Mouse (Mus musculus): ENCODE data around the gene Ppdpf. TPM values are rescaled to one million over a fixed set of nuclear protein-coding genes. Genes with fewer than 3 reads are reported as not detected.

Ppdpf gene
- polyA plus RNA-seq, 1 experiment, result 46.1 TPM

GRCm38 (mm10) chr2:181212389-181213020, 25.5 kb downstream of the Ppdpf start:
- H3K4me3 ChIP-seq (ENCODE audit: insufficient read depth, low read length), result peak overlapping the region; percentile 12
- no peaks in the 10 kb centered on the region for H3K4me1 ChIP-seq (ENCODE audit: control insufficient read depth, insufficient read depth, low read length)
- H3K27ac ChIP-seq (ENCODE audit: insufficient read depth, low read depth, low read length), result no peak overlapping the region
- TF ChIP-seq POLR2A (IDR thresholded peaks at IDR 0.05; ENCODE audit: borderline replicate concordance, low read depth, low read length) (no peak), CTCF (IDR thresholded peaks at IDR 0.05; ENCODE audit: low read depth, low read length) (no peak)

DNA sequence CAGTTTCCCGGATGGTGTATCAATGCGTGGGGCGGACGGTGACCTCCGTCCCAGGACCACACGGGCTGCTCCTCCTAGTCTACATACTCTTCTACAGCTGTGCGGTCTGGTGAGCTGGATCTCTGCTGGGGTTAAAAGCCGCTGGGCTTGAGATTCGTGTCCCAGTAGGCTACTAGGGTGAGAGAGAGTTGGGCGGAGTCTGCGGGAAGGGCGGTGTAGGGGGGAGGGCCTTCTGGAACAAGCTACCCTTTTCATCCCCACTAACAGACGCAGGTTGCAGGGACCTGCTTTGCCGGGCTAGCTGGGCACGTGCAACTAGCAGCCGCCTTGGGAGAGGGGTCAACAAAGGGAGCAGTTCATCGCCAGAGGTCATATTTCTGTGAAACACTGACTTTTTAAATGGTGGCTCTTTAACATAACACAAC, 26.0 kb downstream of the Ppdpf start, which contains the start of gene Srms:
Gene Srms, minus strand, starts transcription at position 165 of the 425 bp plus-strand sequence.
- Histone ChIP-seq H3K27ac (ENCODE audit: insufficient read depth, low read depth, low read length) (no peak within 1 kb of the TSS), H3K4me3 (ENCODE audit: insufficient read depth, low read length) (peak within 1 kb of the TSS; percentile 12), H3K4me1 (ENCODE audit: control insufficient read depth, insufficient read depth, low read length) (no peaks in the 10 kb centered on the region)
- TF ChIP-seq CTCF (IDR thresholded peaks at IDR 0.05; ENCODE audit: low read depth, low read length) (no peak), POLR2A (IDR thresholded peaks at IDR 0.05; ENCODE audit: borderline replicate concordance, low read depth, low read length) (no peak)

DNA sequence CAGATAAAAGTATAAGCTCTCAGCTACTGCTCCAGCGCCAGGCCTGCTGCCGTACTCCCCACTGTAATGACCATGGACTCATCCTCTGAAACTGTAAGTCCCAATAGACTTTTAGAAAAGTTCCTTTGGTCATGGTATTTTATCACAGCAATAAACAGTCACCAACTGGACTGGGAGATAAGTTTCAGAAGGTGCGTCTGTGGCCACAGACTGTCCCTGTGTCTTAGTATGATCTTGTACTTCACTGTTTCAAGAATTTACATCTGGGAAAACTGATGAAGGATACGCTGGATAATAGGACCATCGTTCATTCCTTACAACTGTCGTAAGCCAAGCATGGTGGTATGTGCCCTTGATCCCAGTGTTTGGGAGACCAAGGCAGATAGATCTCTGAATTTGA, 29.0 kb downstream of the Ppdpf start:
- Histone ChIP-seq H3K27ac (ENCODE audit: insufficient read depth, low read depth, low read length) (no peak overlapping the region), H3K4me3 (ENCODE audit: insufficient read depth, low read length) (no peak overlapping the region), H3K4me1 (ENCODE audit: control insufficient read depth, insufficient read depth, low read length) (peaks cover 8% of the 10 kb centered on the region)
- TF ChIP-seq CTCF (IDR thresholded peaks at IDR 0.05; ENCODE audit: low read depth, low read length) (no peak), POLR2A (IDR thresholded peaks at IDR 0.05; ENCODE audit: borderline replicate concordance, low read depth, low read length) (no peak)

DNA sequence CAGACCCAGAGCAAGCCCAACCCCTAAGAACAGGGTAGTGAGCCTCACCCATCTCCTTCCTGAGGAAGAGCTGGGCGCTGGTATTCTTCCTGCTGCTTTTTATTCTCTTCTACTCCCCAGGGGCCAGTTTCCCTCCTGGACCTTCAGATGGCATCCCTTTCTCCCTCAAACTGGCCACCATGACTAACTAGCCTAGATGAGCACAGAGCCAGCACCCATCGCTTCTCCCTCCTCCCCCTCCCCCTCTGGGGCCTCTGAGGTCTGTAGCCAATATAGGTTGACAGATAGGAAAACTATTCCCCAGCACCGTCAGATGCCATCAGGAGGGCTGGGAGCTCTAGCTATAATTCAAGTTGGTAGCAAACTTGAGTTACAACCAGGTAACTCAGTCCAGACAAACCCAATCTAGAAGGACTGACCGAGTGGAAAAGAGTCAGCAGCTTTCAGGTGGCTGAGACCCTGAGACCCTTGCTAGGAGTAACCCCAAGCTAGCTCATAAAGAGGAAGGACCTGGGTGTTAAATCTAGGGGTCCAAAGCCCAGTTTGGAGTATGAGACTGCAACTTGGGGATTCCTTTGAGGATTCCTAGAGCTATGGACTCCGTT, 31.9 kb downstream of the Ppdpf start:
- Histone ChIP-seq H3K4me3 (ENCODE audit: insufficient read depth, low read length) (no peak overlapping the region), H3K4me1 (ENCODE audit: control insufficient read depth, insufficient read depth, low read length) (peaks cover 8% of the 10 kb centered on the region), H3K27ac (ENCODE audit: insufficient read depth, low read depth, low read length) (no peak overlapping the region)
- no peak for TF ChIP-seq POLR2A (IDR thresholded peaks at IDR 0.05; ENCODE audit: borderline replicate concordance, low read depth, low read length)

DNA sequence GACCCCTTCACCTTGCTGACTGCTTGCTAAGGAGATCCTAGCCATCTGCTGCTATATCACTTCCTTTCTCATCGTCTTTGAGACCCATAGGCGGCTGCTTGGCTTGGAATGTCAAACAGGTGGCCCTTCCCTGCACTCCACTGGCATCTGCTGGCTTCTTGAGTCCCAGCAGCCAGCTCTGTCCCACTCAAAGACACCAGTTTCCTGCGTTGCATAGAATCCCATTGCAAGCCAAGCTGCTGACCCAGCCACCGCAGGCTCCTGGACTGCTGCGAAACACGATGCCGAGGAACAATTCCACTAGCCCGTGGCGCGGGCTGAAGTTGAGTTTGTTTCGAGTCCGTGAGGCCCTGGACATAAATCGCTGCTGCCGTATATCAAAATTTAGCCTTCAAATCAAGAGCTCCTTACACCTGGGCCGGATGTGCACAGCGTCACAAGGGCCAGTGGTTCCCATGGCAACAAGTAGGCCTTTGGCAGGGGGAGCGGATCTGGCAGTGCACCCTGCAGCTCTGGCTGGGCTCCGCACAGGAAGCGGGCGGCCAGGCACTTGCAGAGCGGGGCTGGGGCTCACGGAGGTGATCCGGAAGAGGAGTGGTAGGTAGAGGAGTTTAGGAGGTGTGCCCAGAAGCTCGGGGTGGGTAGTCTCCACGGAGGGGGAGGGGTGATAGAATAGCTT, 32.6 kb downstream of the Ppdpf start, which contains the start of gene Fndc11:
Gene Fndc11, plus strand, starts transcription at position 476 of the 679 bp plus-strand sequence.
- no peak within 1 kb of the TSS for H3K27ac ChIP-seq (ENCODE audit: insufficient read depth, low read depth, low read length)
- TF ChIP-seq POLR2A (IDR thresholded peaks at IDR 0.05; ENCODE audit: borderline replicate concordance, low read depth, low read length), result no peak
- no peak for TF ChIP-seq CTCF (IDR thresholded peaks at IDR 0.05; ENCODE audit: low read depth, low read length)
- H3K4me3 ChIP-seq (ENCODE audit: insufficient read depth, low read length), result peak within 1 kb of the TSS; percentile 46
- peaks cover 8% of the 10 kb centered on the region for H3K4me1 ChIP-seq (ENCODE audit: control insufficient read depth, insufficient read depth, low read length)

GRCm38 (mm10) chr2:181220361-181220760, 33.3 kb downstream of the Ppdpf start:
- no peak overlapping the region for H3K4me3 ChIP-seq (ENCODE audit: insufficient read depth, low read length)
- no peak for TF ChIP-seq CTCF (IDR thresholded peaks at IDR 0.05; ENCODE audit: low read depth, low read length)
- no peak for TF ChIP-seq POLR2A (IDR thresholded peaks at IDR 0.05; ENCODE audit: borderline replicate concordance, low read depth, low read length)
- no peak overlapping the region for H3K27ac ChIP-seq (ENCODE audit: insufficient read depth, low read depth, low read length)
- peaks cover 8% of the 10 kb centered on the region for H3K4me1 ChIP-seq (ENCODE audit: control insufficient read depth, insufficient read depth, low read length)

GRCm38 (mm10) chr2:181224994-181225393, 37.9 kb downstream of the Ppdpf start:
- TF ChIP-seq POLR2A (IDR thresholded peaks at IDR 0.05; ENCODE audit: borderline replicate concordance, low read depth, low read length), result no peak
- no peak for TF ChIP-seq CTCF (IDR thresholded peaks at IDR 0.05; ENCODE audit: low read depth, low read length)
- H3K27ac ChIP-seq (ENCODE audit: insufficient read depth, low read depth, low read length), result no peak overlapping the region

DNA sequence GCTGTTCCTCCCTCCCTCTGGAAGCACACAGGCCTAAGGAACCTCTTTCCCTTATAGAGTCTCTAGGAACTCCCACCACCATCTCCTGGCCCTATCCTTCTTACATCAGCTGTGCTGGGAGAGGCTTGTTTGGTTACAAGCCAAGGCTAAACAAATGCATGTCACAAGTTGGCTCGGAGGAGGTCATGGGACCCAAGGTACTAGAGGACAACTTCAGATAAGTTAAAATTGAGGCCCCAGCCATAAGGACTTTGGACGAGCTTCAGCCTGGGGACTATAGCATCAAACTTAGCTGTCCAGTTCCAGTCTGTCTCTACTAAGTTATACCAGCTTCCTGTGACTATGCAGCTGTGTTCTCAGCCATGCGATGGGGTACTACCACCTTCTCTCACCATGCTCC, 40.1 kb downstream of the Ppdpf start:
- H3K27ac ChIP-seq (ENCODE audit: insufficient read depth, low read depth, low read length), result no peak overlapping the region
- peaks cover 2% of the 10 kb centered on the region; the same call in 1 of the 2 replicates for H3K4me1 ChIP-seq (ENCODE audit: control insufficient read depth, insufficient read depth, low read length)
- TF ChIP-seq POLR2A (IDR thresholded peaks at IDR 0.05; ENCODE audit: borderline replicate concordance, low read depth, low read length) (no peak), CTCF (IDR thresholded peaks at IDR 0.05; ENCODE audit: low read depth, low read length) (no peak)
- no peak overlapping the region for H3K4me3 ChIP-seq (ENCODE audit: insufficient read depth, low read length)

More at GRCm38 (mm10) chr2:181224994-181225393, 37.9 kb downstream of the Ppdpf start:
- Histone ChIP-seq H3K4me3 (ENCODE audit: insufficient read depth, low read length) (no peak overlapping the region), H3K4me1 (ENCODE audit: control insufficient read depth, insufficient read depth, low read length) (peaks cover 6% of the 10 kb centered on the region)

- Histone ChIP-seq H3K4me3 (ENCODE audit: insufficient read depth, low read length) (no peak overlapping the region), H3K27ac (ENCODE audit: insufficient read depth, low read depth, low read length) (no peak overlapping the region), H3K4me1 (ENCODE audit: control insufficient read depth, insufficient read depth, low read length) (peaks cover 2% of the 10 kb centered on the region; the same call in 1 of the 2 replicates)
- TF ChIP-seq CTCF (IDR thresholded peaks at IDR 0.05; ENCODE audit: low read depth, low read length) (no peak), POLR2A (IDR thresholded peaks at IDR 0.05; ENCODE audit: borderline replicate concordance, low read depth, low read length) (no peak)
Observed at GRCm38 (mm10) chr2:181228335-181228734, 41.3 kb downstream of the Ppdpf start.

- Histone ChIP-seq H3K4me3 (ENCODE audit: insufficient read depth, low read length) (no peak overlapping the region), H3K27ac (ENCODE audit: insufficient read depth, low read depth, low read length) (no peak overlapping the region), H3K4me1 (ENCODE audit: control insufficient read depth, insufficient read depth, low read length) (peaks cover 2% of the 10 kb centered on the region; the same call in 1 of the 2 replicates)
- TF ChIP-seq CTCF (IDR thresholded peaks at IDR 0.05; ENCODE audit: low read depth, low read length), result no peak
- no peak for TF ChIP-seq POLR2A (IDR thresholded peaks at IDR 0.05; ENCODE audit: borderline replicate concordance, low read depth, low read length)
Observed at GRCm38 (mm10) chr2:181231171-181231570, 44.1 kb downstream of the Ppdpf start.
